17 mouse cellular contexts compared by ENCODE assay signal in genomic region chr2:35770541-35770940, GRCm38 (mm10).
DNase-seq lines count a peak whose midpoint lies in the region; ATAC-seq and TF ChIP-seq lines count a peak whose summit lies in the region.
"Had no signal": no experiment of that assay in that cellular context is flagged by ENCODE, and none has a peak within 500 bp of the region (broad histone marks: within the 10 kb centered on the region; RNA-seq: fewer than 3 reads in every experiment).

No protein-coding gene starts in this region.

- H3K9me3 ChIP-seq in heart, embryonic 11.5 days (replicated peaks; ENCODE audit: control insufficient read depth, low read length): no peaks in the 10 kb centered on the region
- H3K9me3 ChIP-seq: embryonic facial prominence, embryonic 10.5 days; forebrain, embryonic 10.5 days; heart, embryonic 13.5 days; hindbrain, embryonic 15.5 days had no signal

- ATAC-seq in frontal cortex, adult (ENCODE audit: low TSS enrichment): peak; percentile 18
- no peak for ATAC-seq in heart, embryonic 11.5 days (replicated peaks; ENCODE audit: insufficient number of reproducible peaks, low FRiP score, low TSS enrichment)
- ATAC-seq: forebrain, embryonic 16.5 days; intestine, embryonic 16.5 days had no signal

- H3K27ac ChIP-seq in left cerebral cortex, adult 2 months: peak overlapping the region; percentile 86
- no peak overlapping the region for H3K27ac ChIP-seq in heart, embryonic 11.5 days (ENCODE audit: low read depth, low read length)
- H3K27ac ChIP-seq: embryonic facial prominence, embryonic 10.5 days; forebrain, embryonic 10.5 days; heart, embryonic 13.5 days; hindbrain, embryonic 15.5 days had no signal

- no peaks in the 10 kb centered on the region for H3K36me3 ChIP-seq in heart, embryonic 11.5 days (ENCODE audit: control insufficient read depth, insufficient read depth, low read length)
- H3K36me3 ChIP-seq: embryonic facial prominence, embryonic 10.5 days; forebrain, embryonic 10.5 days; heart, embryonic 13.5 days; hindbrain, embryonic 15.5 days had no signal

- no peak overlapping the region for H3K9ac ChIP-seq in heart, embryonic 11.5 days (ENCODE audit: low read depth, low read length)
- H3K9ac ChIP-seq: heart, embryonic 13.5 days; hindbrain, embryonic 15.5 days had no signal

- no peak overlapping the region for H3K4me2 ChIP-seq in heart, embryonic 11.5 days
- H3K4me2 ChIP-seq: heart, embryonic 13.5 days; hindbrain, embryonic 15.5 days had no signal

- peaks cover 33% of the 10 kb centered on the region for H3K4me1 ChIP-seq in heart, embryonic 11.5 days (ENCODE audit: control insufficient read depth, insufficient read depth, low read length)

- no peak overlapping the region for H3K4me3 ChIP-seq in left cerebral cortex, adult 2 months
- no peak overlapping the region for H3K4me3 ChIP-seq in heart, embryonic 11.5 days (ENCODE audit: low read depth, low read length)
- H3K4me3 ChIP-seq: embryonic facial prominence, embryonic 10.5 days; forebrain, embryonic 10.5 days; heart, embryonic 13.5 days; hindbrain, embryonic 15.5 days had no signal

- no peaks in the 10 kb centered on the region for H3K27me3 ChIP-seq in heart, embryonic 11.5 days (ENCODE audit: control insufficient read depth, insufficient read depth, low read length)
- H3K27me3 ChIP-seq: heart, embryonic 13.5 days; hindbrain, embryonic 15.5 days had no signal

- no peak for TF ChIP-seq CTCF in left cerebral cortex, adult 2 months (IDR thresholded peaks at IDR 0.05)

- WGBS in heart, embryonic 11.5 days (ENCODE audit: insufficient replicate concordance): 60% methylated on average over 2 of the region's 2 CpGs

- no peak for DNase-seq in frontal cortex, postnatal 14 days (ENCODE audit: low spot score in 2 of 2)
- DNase-seq in left cerebral cortex, adult 2 months (ENCODE audit: extremely low spot score in 1 of 2, low spot score in 2 of 2): no peak
- no peak for DNase-seq in left cerebral cortex, postnatal 14 days (ENCODE audit: low spot score in 2 of 2)
- DNase-seq in fibroblast of lung, adult 2 months (ENCODE audit: low read depth): peak; percentile 69
- DNase-seq: cerebellum, adult 2 months; cerebellum, postnatal 10 days; gastrocnemius, postnatal 14 days; heart, postnatal 36 days; kidney, adult 8-10 months had no signal

- intact Hi-C loops in left cerebral cortex, adult 2 months (cut with DNase I): no loop called here
- intact Hi-C loops in left cerebral cortex, postnatal 14 days (cut with DNase I): loop anchor here (10.0 kb wide), 1 partner anchor 74 kb away; no protein-coding TSS in a partner anchor
